Mouse (Mus musculus) embryonic facial prominence, embryonic 10.5 days (tissue): ENCODE measurements around the gene Gpnmb. TPM values are rescaled to one million over a fixed set of nuclear protein-coding genes. Genes with fewer than 3 reads are reported as not detected.

Experiments
- DNase-seq: peaks from one replicate; pipeline ENCODE4 v3.0.0-alpha.2; 2017; ENCODE audit warnings: low spot score
- H3K27ac ChIP-seq: fragments of 300-500 bp; sonication (generic); replicated peaks from 2 replicates; pipeline ENCODE4 v1.5.1; 2016; ENCODE audit warnings: mild to moderate bottlenecking
- H3K27me3 ChIP-seq: fragments of 300-500 bp; sonication (generic); replicated peaks from 2 replicates; pipeline ENCODE4 v1.6.1; 2016; ENCODE audit warnings: low read depth, mild to moderate bottlenecking; ENCODE audit not compliant: poor library complexity, severe bottlenecking
- H3K36me3 ChIP-seq: fragments of 300-500 bp; sonication (generic); replicated peaks from 2 replicates; pipeline ENCODE4 v1.6.1; 2016; ENCODE audit warnings: mild to moderate bottlenecking, moderate library complexity
- H3K4me1 ChIP-seq: fragments of 300-500 bp; sonication (generic); 2 replicates; pipeline ENCODE4 v1.6.1; 2016
- H3K4me3 ChIP-seq: fragments of 300-500 bp; sonication (generic); 2 replicates; pipeline ENCODE4 v1.5.1; 2016; ENCODE audit warnings: mild to moderate bottlenecking, moderate library complexity
- H3K9me3 ChIP-seq: fragments of 300-500 bp; sonication (generic); 2 replicates; pipeline ENCODE4 v1.6.1; 2016; ENCODE audit warnings: mild to moderate bottlenecking
- WGBS: fragments of 180-500 bp; shearing (Covaris S2); methylation state at CpG from one replicate; pipeline ENCODE4 v1.1.7; 2016; 5-methylcytosine and 5-hydroxymethylcytosine counted together
- polyA plus RNA-seq: library from polyadenylated mRNA; unstranded; fragments of >200 nt; fragmentation: Nextera tagmentation; extraction: Ambion mirVana; gene quantifications from 2 replicates; pipeline ENCODE4 v1.2.1, GENCODE M21; 2016

Gene Gpnmb
- 1.1 and 2.7 TPM in 2 replicates for polyA plus RNA-seq

GRCm38 (mm10) chr6:49036275-49037267, at the start of gene Gpnmb:
Gpnmb (plus strand) TSS chr6:49036546.
- Histone ChIP-seq H3K27ac (no peak within 1 kb of the TSS; the same call in 1 of the 2 replicates), H3K27me3 (peaks cover 33% of the 10 kb centered on the region), H3K36me3 (no peaks in the 10 kb centered on the region), H3K9me3 (no peaks in the 10 kb centered on the region), H3K4me3 (peak within 1 kb of the TSS; percentile 28; the same call in 1 of the 2 replicates), H3K4me1 (peaks cover 17% of the 10 kb centered on the region)
- DNase-seq, result peak; percentile 30
- 42% methylated on average over 28 of the region's 28 CpGs for WGBS

- H3K27me3 ChIP-seq, result no peaks in the 10 kb centered on the region
- no peak overlapping the region for H3K27ac ChIP-seq
- no peak for DNase-seq
- 0 out of 2 replicates have a peak, but pooled peaks cover 3% of the 10 kb centered on the region for H3K9me3 ChIP-seq
- H3K4me3 ChIP-seq, result no peak overlapping the region
- H3K4me1 ChIP-seq, result no peaks in the 10 kb centered on the region
- WGBS, result 90% methylated on average over 5 of the region's 5 CpGs
- H3K36me3 ChIP-seq, result no peaks in the 10 kb centered on the region
Measured at GRCm38 (mm10) chr6:48989971-48990370, 46.4 kb upstream of the Gpnmb start.

- Histone ChIP-seq H3K9me3 (0 out of 2 replicates have a peak, but pooled peaks cover 3% of the 10 kb centered on the region), H3K36me3 (no peaks in the 10 kb centered on the region), H3K4me3 (no peak overlapping the region), H3K27me3 (no peaks in the 10 kb centered on the region), H3K27ac (no peak overlapping the region), H3K4me1 (no peaks in the 10 kb centered on the region)
- WGBS, result 75% methylated on average over 4 of the region's 4 CpGs
- no peak for DNase-seq
Measured at GRCm38 (mm10) chr6:48991991-48992390, 44.4 kb upstream of the Gpnmb start.

DNA sequence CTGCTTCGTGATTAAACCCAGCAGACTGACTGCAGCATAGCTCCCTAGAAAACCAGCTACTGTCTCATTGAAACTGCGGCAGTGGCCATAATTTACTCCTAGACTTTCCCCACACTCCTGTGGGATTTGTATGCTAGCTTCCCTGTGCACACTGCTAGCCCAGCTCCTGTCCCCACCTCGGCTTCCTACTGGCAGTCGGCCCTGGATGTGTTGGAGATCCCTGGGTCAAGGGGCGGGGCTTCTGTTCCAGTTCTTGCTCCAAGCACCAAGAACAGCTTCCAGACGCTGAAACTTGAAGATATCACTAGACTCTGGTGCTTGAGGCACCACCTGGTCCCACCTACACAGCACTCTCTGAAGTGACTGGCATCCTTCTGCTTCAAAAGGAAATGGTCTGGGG, 38.2 kb upstream of the Gpnmb start:
- 69% methylated on average over 6 of the region's 6 CpGs for WGBS
- H3K36me3 ChIP-seq, result no peaks in the 10 kb centered on the region
- H3K27ac ChIP-seq, result no peak overlapping the region
- no peaks in the 10 kb centered on the region for H3K27me3 ChIP-seq
- no peak for DNase-seq
- no peak overlapping the region for H3K4me3 ChIP-seq
- H3K4me1 ChIP-seq, result no peaks in the 10 kb centered on the region
- H3K9me3 ChIP-seq, result no peaks in the 10 kb centered on the region

- Histone ChIP-seq H3K27ac (no peak overlapping the region), H3K36me3 (no peaks in the 10 kb centered on the region), H3K27me3 (no peaks in the 10 kb centered on the region), H3K4me3 (no peak overlapping the region), H3K4me1 (no peaks in the 10 kb centered on the region), H3K9me3 (no peaks in the 10 kb centered on the region)
- DNase-seq, result no peak
- WGBS, result 91% methylated on average over 4 of the region's 4 CpGs
Measured at GRCm38 (mm10) chr6:48998796-48999195, 37.5 kb upstream of the Gpnmb start.

DNA sequence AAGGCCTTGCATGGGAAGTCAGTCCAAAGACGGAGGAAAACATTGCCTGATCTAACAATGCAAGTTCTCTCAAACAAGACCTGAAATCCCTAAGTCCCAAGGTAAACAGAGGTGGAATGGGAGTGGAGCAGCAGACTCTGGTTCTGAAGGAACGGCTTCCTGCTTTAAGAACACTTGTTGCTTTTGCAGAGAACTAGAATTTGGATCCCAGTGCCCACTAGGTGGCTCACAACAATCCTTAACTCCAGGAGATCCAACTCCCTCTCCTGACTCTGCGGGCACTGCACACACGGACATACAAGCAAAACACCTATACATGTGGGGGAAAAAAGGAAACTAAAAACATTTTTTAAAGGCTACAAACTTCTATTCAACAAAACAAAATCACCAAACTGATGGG, 33.0 kb upstream of the Gpnmb start:
- Histone ChIP-seq H3K4me1 (peaks cover 4% of the 10 kb centered on the region), H3K9me3 (no peaks in the 10 kb centered on the region), H3K4me3 (no peak overlapping the region), H3K27ac (no peak overlapping the region), H3K36me3 (no peaks in the 10 kb centered on the region), H3K27me3 (no peaks in the 10 kb centered on the region)
- 53% methylated on average over 4 of the region's 4 CpGs for WGBS
- DNase-seq, result no peak

DNA sequence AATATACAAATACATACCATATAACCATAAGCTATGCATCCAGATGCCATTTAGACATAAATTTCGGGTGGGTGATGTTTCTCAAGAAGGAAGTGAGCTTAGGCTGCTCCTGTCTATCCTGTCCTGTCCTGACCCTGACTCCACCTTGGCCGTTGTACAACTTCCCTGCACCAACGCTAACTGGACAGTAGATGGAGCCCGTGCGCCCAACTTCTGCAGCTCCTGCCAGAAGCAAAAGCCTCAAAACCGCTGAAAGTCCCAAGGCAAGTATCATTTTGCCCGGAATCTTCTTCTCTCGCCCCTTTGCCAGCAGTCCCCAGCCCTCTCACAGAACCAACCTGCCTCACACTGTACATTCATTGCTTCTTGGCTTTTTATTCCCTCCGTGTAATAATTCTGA, 28.4 kb upstream of the Gpnmb start:
- no peak overlapping the region for H3K27ac ChIP-seq
- H3K9me3 ChIP-seq, result no peaks in the 10 kb centered on the region
- no peaks in the 10 kb centered on the region for H3K36me3 ChIP-seq
- 2% methylated on average over 9 of the region's 9 CpGs for WGBS
- peak overlapping the region; percentile 45 for H3K4me3 ChIP-seq
- peak; percentile 78 for DNase-seq
- H3K27me3 ChIP-seq, result no peaks in the 10 kb centered on the region
- H3K4me1 ChIP-seq, result peaks cover 13% of the 10 kb centered on the region

DNA sequence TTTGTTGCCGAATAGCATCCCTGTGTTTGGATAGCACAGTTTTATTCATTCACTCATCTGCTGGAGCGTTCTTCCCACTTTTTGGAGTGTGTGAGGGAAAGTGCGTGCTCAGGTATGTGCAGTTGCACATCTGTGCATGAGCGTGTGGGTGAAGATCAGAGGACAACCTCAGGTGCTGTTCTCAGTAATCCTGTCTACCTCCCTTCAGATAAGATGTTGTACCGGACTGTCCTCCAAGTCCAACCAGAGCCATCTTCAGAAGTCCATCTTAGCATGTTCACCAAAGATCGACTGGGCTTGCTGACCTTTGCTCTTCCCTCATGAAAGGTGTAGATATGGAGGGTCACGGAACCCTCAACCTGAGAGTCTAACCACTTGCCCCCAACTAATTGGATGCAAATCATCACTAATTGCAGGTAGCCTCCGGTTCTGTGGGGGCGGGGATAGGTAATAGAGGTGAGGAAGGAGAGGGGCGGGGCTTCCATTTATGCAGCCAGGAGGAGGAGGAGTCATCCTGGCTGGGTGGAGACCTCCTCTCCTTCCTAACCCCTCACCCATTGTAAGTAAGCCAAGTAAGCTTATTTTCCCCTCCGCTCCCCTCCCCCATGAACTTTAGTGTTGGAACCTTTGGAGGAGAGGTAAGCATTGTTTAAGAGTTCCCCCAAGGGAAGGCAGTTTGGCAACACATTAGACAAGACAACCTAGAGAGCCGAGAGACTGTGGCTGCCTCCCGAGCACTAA, 27.8 kb upstream of the Gpnmb start:
- Histone ChIP-seq H3K27me3 (no peaks in the 10 kb centered on the region), H3K9me3 (no peaks in the 10 kb centered on the region), H3K36me3 (no peaks in the 10 kb centered on the region), H3K4me1 (peaks cover 13% of the 10 kb centered on the region), H3K4me3 (peak overlapping the region; percentile 45), H3K27ac (no peak overlapping the region)
- DNase-seq, result peak; percentile 11
- 24% methylated on average over 13 of the region's 13 CpGs for WGBS

DNA sequence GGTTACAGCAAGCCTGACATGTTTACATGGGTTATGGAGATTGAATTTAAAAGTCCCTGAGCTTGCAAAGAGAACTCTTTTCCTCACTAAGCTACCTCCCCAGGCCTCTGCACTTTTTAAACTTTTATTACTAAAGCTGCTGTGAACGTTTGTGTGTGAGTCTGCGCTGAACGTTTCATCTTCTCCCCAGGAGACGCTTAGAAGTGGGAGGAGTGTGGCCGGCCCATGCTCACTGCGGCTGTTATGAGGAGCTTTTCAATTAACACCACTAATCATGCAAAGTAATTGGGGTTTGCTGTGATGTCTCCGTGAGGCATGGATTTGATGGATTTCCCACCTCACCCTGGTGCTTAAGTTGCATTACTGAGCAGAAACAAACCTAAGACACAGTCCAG, 27.2 kb upstream of the Gpnmb start:
- no peak for DNase-seq
- no peaks in the 10 kb centered on the region for H3K9me3 ChIP-seq
- H3K4me1 ChIP-seq, result peaks cover 13% of the 10 kb centered on the region
- H3K27ac ChIP-seq, result no peak overlapping the region
- 55% methylated on average over 7 of the region's 7 CpGs for WGBS
- H3K36me3 ChIP-seq, result no peaks in the 10 kb centered on the region
- no peaks in the 10 kb centered on the region for H3K27me3 ChIP-seq
- no peak overlapping the region for H3K4me3 ChIP-seq

DNA sequence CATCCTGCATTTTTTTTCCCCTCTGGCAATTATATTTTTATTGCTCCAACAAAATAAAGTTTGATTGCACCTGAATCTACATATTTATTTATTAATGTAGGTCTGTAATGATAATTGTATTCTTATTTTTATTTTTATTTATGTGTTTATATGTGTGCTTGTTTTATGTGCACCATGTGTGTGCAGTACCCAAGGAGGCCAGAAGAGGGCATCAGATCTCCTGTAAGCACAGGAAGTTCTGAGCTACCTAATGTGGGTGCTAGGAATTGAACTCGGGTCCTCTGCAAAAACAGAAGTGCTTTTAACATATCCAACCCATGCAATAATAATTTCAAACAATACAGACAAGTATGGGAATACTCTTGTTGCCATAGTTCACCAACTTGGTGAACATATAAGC, 26.7 kb upstream of the Gpnmb start:
- no peaks in the 10 kb centered on the region for H3K9me3 ChIP-seq
- DNase-seq, result no peak
- H3K27ac ChIP-seq, result no peak overlapping the region
- 91% methylated on average over 1 of the region's 1 CpGs for WGBS
- H3K36me3 ChIP-seq, result no peaks in the 10 kb centered on the region
- no peaks in the 10 kb centered on the region for H3K27me3 ChIP-seq
- H3K4me3 ChIP-seq, result no peak overlapping the region
- H3K4me1 ChIP-seq, result peaks cover 13% of the 10 kb centered on the region

DNA sequence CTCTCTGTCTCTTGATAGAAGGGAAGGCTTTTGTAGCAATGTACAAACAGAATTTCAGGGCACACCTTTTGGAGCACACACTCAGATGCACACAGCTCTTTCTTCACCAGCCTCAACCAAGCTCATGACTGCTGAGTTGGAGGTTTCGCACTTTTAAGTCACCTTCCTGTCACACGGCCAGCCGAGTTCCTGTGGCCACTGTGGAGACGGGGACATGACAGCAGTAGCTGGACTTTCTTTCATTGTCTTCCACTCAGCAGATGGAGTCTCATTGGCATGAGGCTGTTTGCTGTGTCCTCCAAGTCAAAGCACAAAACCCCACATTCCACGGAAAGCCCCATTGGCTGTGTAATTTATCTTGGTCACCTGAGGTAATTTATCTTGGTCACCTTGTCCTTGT, 25.2 kb upstream of the Gpnmb start:
- Histone ChIP-seq H3K9me3 (no peaks in the 10 kb centered on the region), H3K27ac (no peak overlapping the region), H3K4me1 (peaks cover 13% of the 10 kb centered on the region), H3K27me3 (no peaks in the 10 kb centered on the region), H3K36me3 (no peaks in the 10 kb centered on the region), H3K4me3 (no peak overlapping the region)
- no peak for DNase-seq
- WGBS, result 85% methylated on average over 5 of the region's 5 CpGs

GRCm38 (mm10) chr6:49013023-49013422, 23.3 kb upstream of the Gpnmb start:
- Histone ChIP-seq H3K4me1 (peaks cover 13% of the 10 kb centered on the region), H3K9me3 (no peaks in the 10 kb centered on the region), H3K27ac (no peak overlapping the region), H3K4me3 (no peak overlapping the region), H3K36me3 (no peaks in the 10 kb centered on the region), H3K27me3 (no peaks in the 10 kb centered on the region)
- no peak for DNase-seq
- WGBS, result 77% methylated on average over 4 of the region's 4 CpGs
